Mouse (Mus musculus) gastrocnemius, postnatal 36 days (tissue): ENCODE measurements around the gene Asf1b. TPM values are rescaled to one million over a fixed set of nuclear protein-coding genes. Genes with fewer than 3 reads are reported as not detected.
"Not testable (repeated sequence)": the region's sequence is repeated elsewhere in the genome, so short reads cannot be mapped to it uniquely, and the experiment has no call there.

Experiments
- DNase-seq, 2 experiments: peaks; one replicate each; pipeline ENCODE4 v3.0.0; 2022
- intact Hi-C: fragments of 180-260 bp; cut with DNase I; formaldehyde crosslinking; loops from one replicate; pipeline ENCODE4 v1.15.1; 2025
- total RNA-seq, 2 experiments: library from RNA; stranded (reverse); gene quantifications; 2 replicates each; pipeline ENCODE4 v1.2.3; 2021

The Asf1b gene
- total RNA-seq, 2 experiments from 2014 or later, result 0.42 to 0.71 TPM

GRCm38 (mm10) chr8:83955958-83956218, 581 bp downstream of the Asf1b start:
- no peak for DNase-seq
- intact Hi-C loops, result loop anchor here (5.0 to 10.0 kb wide), 3 partner anchors 59 to 294 kb away; no protein-coding TSS in a partner anchor

- intact Hi-C loops, result loop anchor here (5.0 to 10.0 kb wide), 3 partner anchors 59 to 294 kb away; no protein-coding TSS in a partner anchor
- DNase-seq, result no peak
Measured at GRCm38 (mm10) chr8:83956789-83957188, 1.5 kb downstream of the Asf1b start.

GRCm38 (mm10) chr8:83964015-83964765, 8.9 kb downstream of the Asf1b start:
- intact Hi-C loops, result no loop called here
- DNase-seq, result no peak

- intact Hi-C loops, result no loop called here
- no peak for DNase-seq
Measured at GRCm38 (mm10) chr8:83967701-83968100, 12.4 kb downstream of the Asf1b start.

GRCm38 (mm10) chr8:83971121-83971520, 15.8 kb downstream of the Asf1b start:
- DNase-seq, result no peak
- intact Hi-C loops, result no loop called here

- intact Hi-C loops, result no loop called here
Measured at GRCm38 (mm10) chr8:83971661-83972060, 16.4 kb downstream of the Asf1b start.

GRCm38 (mm10) chr8:83972150-83973120, 17.1 kb downstream of the Asf1b start, which contains the start of gene Prkaca:
Gene Prkaca (plus strand): TSS chr8:83972993.
- intact Hi-C loops, result no loop called here
- DNase-seq, result peak; percentile 92 to 98

More at GRCm38 (mm10) chr8:83971661-83972060, 16.4 kb downstream of the Asf1b start:
- no peak for DNase-seq

- intact Hi-C loops, result no loop called here
Measured at GRCm38 (mm10) chr8:83973161-83974031, 18.1 kb downstream of the Asf1b start.

GRCm38 (mm10) chr8:83974521-83974920, 19.2 kb downstream of the Asf1b start:
- DNase-seq, result no peak
- intact Hi-C loops, result no loop called here

More at GRCm38 (mm10) chr8:83973161-83974031, 18.1 kb downstream of the Asf1b start:
- DNase-seq, result no peak

GRCm38 (mm10) chr8:83976101-83976630, 20.9 kb downstream of the Asf1b start:
- intact Hi-C loops, result no loop called here
- no peak for DNase-seq

GRCm38 (mm10) chr8:83976779-83977350, 21.6 kb downstream of the Asf1b start:
- no peak for DNase-seq
- intact Hi-C loops, result no loop called here

GRCm38 (mm10) chr8:83977646-83978045, 22.3 kb downstream of the Asf1b start:
- intact Hi-C loops, result no loop called here
- no peak for DNase-seq

GRCm38 (mm10) chr8:83978200-83978599, 22.9 kb downstream of the Asf1b start:
- intact Hi-C loops, result no loop called here
- no peak for DNase-seq

GRCm38 (mm10) chr8:83980250-83980649, 24.9 kb downstream of the Asf1b start:
- intact Hi-C loops, result no loop called here
- DNase-seq, result peak in 1 of 2 experiments; percentile 50

GRCm38 (mm10) chr8:83980845-83981244, 25.5 kb downstream of the Asf1b start:
- intact Hi-C loops, result no loop called here
- peak; percentile 56 to 74 for DNase-seq

GRCm38 (mm10) chr8:83981533-83981932, 26.2 kb downstream of the Asf1b start:
- intact Hi-C loops, result no loop called here

GRCm38 (mm10) chr8:83982449-83982848, 27.1 kb downstream of the Asf1b start:
- no peak for DNase-seq
- intact Hi-C loops, result no loop called here

More at GRCm38 (mm10) chr8:83981533-83981932, 26.2 kb downstream of the Asf1b start:
- DNase-seq, result no peak

- DNase-seq, intact Hi-C loops: not testable (repeated sequence)
Measured at GRCm38 (mm10) chr8:83983222-83983621, 27.9 kb downstream of the Asf1b start.

GRCm38 (mm10) chr8:83989243-83989642, 33.9 kb downstream of the Asf1b start:
- intact Hi-C loops, result no loop called here
- no peak for DNase-seq

- DNase-seq, result no peak
- intact Hi-C loops, result no loop called here
Measured at GRCm38 (mm10) chr8:83990170-83990569, 34.9 kb downstream of the Asf1b start.
